Mouse (Mus musculus) kidney, postnatal 0 days (tissue): ENCODE measurements at regions not wholly inside any gene's neighbourhood (a gene's known extent, or its start where the extent isn't known, plus 50 kb on each side); places are given as distances from the start of the nearest gene placed in this dataset.
A peak's percentile ranks its signal among the peaks of the same experiment; 100 is the strongest.

Experiments used
- ATAC-seq: fragments of 200-750 bp; cut with Nextera tagmentation; replicated peaks from 2 replicates; pipeline ENCODE4 v1.8.0; 2017; ENCODE audit warnings: low read depth, moderate number of reproducible peaks, moderate TSS enrichment, moderate library complexity; ENCODE audit not compliant: low FRiP score
- DNase-seq: peaks from one replicate; pipeline ENCODE4 v3.0.0-alpha.2; 2016; ENCODE audit warnings: low spot score
- H3K27ac ChIP-seq: fragments of 300-500 bp; sonication (generic); 2 replicates; pipeline ENCODE4 v1.5.1; 2014; ENCODE audit warnings: mild to moderate bottlenecking
- H3K27me3 ChIP-seq: fragments of 300-500 bp; sonication (generic); 2 replicates; pipeline ENCODE4 v1.6.1; 2014; ENCODE audit warnings: low read length, mixed read lengths; ENCODE audit not compliant: insufficient read depth
- H3K36me3 ChIP-seq: fragments of 300-500 bp; sonication (generic); 2 replicates; pipeline ENCODE4 v1.6.1; 2014; ENCODE audit warnings: low read length, mixed read lengths; ENCODE audit not compliant: insufficient read depth
- H3K4me1 ChIP-seq: fragments of 300-500 bp; sonication (generic); replicated peaks from 2 replicates; pipeline ENCODE4 v1.6.1; 2014; ENCODE audit warnings: antibody characterized with exemption, low read length, mixed read lengths; ENCODE audit not compliant: insufficient read depth
- H3K4me2 ChIP-seq: fragments of 300-500 bp; sonication (generic); 2 replicates; pipeline ENCODE4 v1.6.1; 2014; ENCODE audit warnings: mild to moderate bottlenecking, low read length, moderate library complexity, mixed read lengths
- H3K4me3 ChIP-seq: fragments of 300-500 bp; sonication (generic); replicated peaks from 2 replicates; pipeline ENCODE4 v1.5.1; 2014; ENCODE audit warnings: low read depth, low read length
- H3K9ac ChIP-seq: fragments of 300-500 bp; sonication (generic); 2 replicates; pipeline ENCODE4 v1.6.1; 2014; ENCODE audit warnings: low read depth, low read length
- H3K9me3 ChIP-seq: fragments of 300-500 bp; sonication (generic); replicated peaks from 2 replicates; pipeline ENCODE4 v1.6.1; 2016; ENCODE audit warnings: low read length, inconsistent platforms, mixed read lengths
- CTCF ChIP-seq: IDR thresholded peaks from 2 replicates; pipeline ENCODE4 v1.5.1; 2016; ENCODE audit warnings: antibody characterized with exemption, low read depth, mild to moderate bottlenecking, moderate library complexity
- WGBS: fragments of 180-500 bp; shearing (Covaris S2); extraction: QIAGEN DNeasy Blood & Tissue Kit; methylation state at CpG from one replicate; pipeline ENCODE4 v1.1.7; 2014; 5-methylcytosine and 5-hydroxymethylcytosine counted together

GRCm38 (mm10) chr8:53827395-53827794 is 188.5 kb upstream of the Neil3 start:
- Histone ChIP-seq H3K4me1 (no peaks in the 10 kb centered on the region), H3K4me3 (no peak overlapping the region), H3K27me3 (no peaks in the 10 kb centered on the region), H3K9ac (no peak overlapping the region), H3K27ac (no peak overlapping the region), H3K36me3 (no peaks in the 10 kb centered on the region), H3K9me3 (no peaks in the 10 kb centered on the region), H3K4me2 (no peak overlapping the region)
- ATAC-seq = no peak
- 97% methylated on average over 1 of the region's 1 CpGs for WGBS
- no peak for TF ChIP-seq CTCF
- no peak for DNase-seq

- Histone ChIP-seq H3K27ac (no peak overlapping the region), H3K9ac (no peak overlapping the region), H3K27me3 (no peaks in the 10 kb centered on the region), H3K4me3 (no peak overlapping the region), H3K4me1 (no peaks in the 10 kb centered on the region), H3K4me2 (no peak overlapping the region), H3K9me3 (no peaks in the 10 kb centered on the region), H3K36me3 (no peaks in the 10 kb centered on the region)
- DNase-seq = no peak
- no peak for ATAC-seq
- TF ChIP-seq CTCF = no peak
Observed at GRCm38 (mm10) chr8:53847821-53848220, 209.0 kb upstream of the Neil3 start.

- Histone ChIP-seq H3K27ac (no peak overlapping the region), H3K4me2 (no peak overlapping the region), H3K27me3 (no peaks in the 10 kb centered on the region), H3K36me3 (no peaks in the 10 kb centered on the region), H3K9me3 (no peaks in the 10 kb centered on the region), H3K9ac (no peak overlapping the region), H3K4me3 (no peak overlapping the region), H3K4me1 (no peaks in the 10 kb centered on the region)
- no peak for ATAC-seq
- no peak for TF ChIP-seq CTCF
- no peak for DNase-seq
- WGBS = 52% methylated on average over 1 of the region's 1 CpGs
Observed at GRCm38 (mm10) chr8:53868567-53868966, 208.8 kb upstream of the Vegfc start.

- no peak overlapping the region for H3K4me2 ChIP-seq
- no peak overlapping the region for H3K27ac ChIP-seq
- DNase-seq (peak; percentile 67), ATAC-seq (peak; percentile 57; the same call in 1 of the 2 replicates)
- H3K27me3 ChIP-seq = no peaks in the 10 kb centered on the region
- H3K9ac ChIP-seq = no peak overlapping the region
- H3K36me3 ChIP-seq = no peaks in the 10 kb centered on the region
- no peak overlapping the region for H3K4me3 ChIP-seq
- H3K9me3 ChIP-seq = no peaks in the 10 kb centered on the region
- no peaks in the 10 kb centered on the region for H3K4me1 ChIP-seq
- 64% methylated on average over 8 of the region's 8 CpGs for WGBS
- peak; percentile 80 for TF ChIP-seq CTCF
Observed at GRCm38 (mm10) chr8:53869997-53870596, 207.3 kb upstream of the Vegfc start.

GRCm38 (mm10) chr8:53872033-53872619 is 205.3 kb upstream of the Vegfc start:
- no peak for TF ChIP-seq CTCF

GRCm38 (mm10) chr8:53878846-53879245 is 198.6 kb upstream of the Vegfc start:
- DNase-seq (no peak), ATAC-seq (no peak)
- Histone ChIP-seq H3K9ac (no peak overlapping the region), H3K4me1 (no peaks in the 10 kb centered on the region), H3K4me3 (no peak overlapping the region), H3K27me3 (no peaks in the 10 kb centered on the region), H3K27ac (no peak overlapping the region), H3K36me3 (no peaks in the 10 kb centered on the region), H3K9me3 (no peaks in the 10 kb centered on the region), H3K4me2 (no peak overlapping the region)
- no peak for TF ChIP-seq CTCF
- 55% methylated on average over 7 of the region's 7 CpGs for WGBS

More at GRCm38 (mm10) chr8:53872033-53872619, 205.3 kb upstream of the Vegfc start:
- Histone ChIP-seq H3K27ac (no peak overlapping the region), H3K9ac (no peak overlapping the region), H3K4me1 (no peaks in the 10 kb centered on the region), H3K27me3 (no peaks in the 10 kb centered on the region), H3K4me2 (no peak overlapping the region), H3K9me3 (no peaks in the 10 kb centered on the region), H3K4me3 (no peak overlapping the region), H3K36me3 (no peaks in the 10 kb centered on the region)
- DNase-seq (no peak), ATAC-seq (no peak)
- WGBS = 58% methylated on average over 4 of the region's 4 CpGs

- no peak overlapping the region for H3K27ac ChIP-seq
- 80% methylated on average over 1 of the region's 1 CpGs for WGBS
Observed at GRCm38 (mm10) chr8:53881551-53881950, 195.9 kb upstream of the Vegfc start.

More at GRCm38 (mm10) chr8:53881551-53881950, 195.9 kb upstream of the Vegfc start:
- Histone ChIP-seq H3K4me2 (no peak overlapping the region), H3K27me3 (no peaks in the 10 kb centered on the region), H3K9ac (no peak overlapping the region), H3K4me3 (no peak overlapping the region), H3K4me1 (no peaks in the 10 kb centered on the region), H3K9me3 (no peaks in the 10 kb centered on the region), H3K36me3 (no peaks in the 10 kb centered on the region)
- DNase-seq (no peak), ATAC-seq (no peak)
- TF ChIP-seq CTCF = no peak
